Mouse (Mus musculus) C2C12 (cell line): ENCODE measurements around the gene Crlf2. TPM values are rescaled to one million over a fixed set of nuclear protein-coding genes. Genes with fewer than 3 reads are reported as not detected.

Experiments used
- H3K27me3 ChIP-seq: one replicate; pipeline ENCODE4 v1.6.1; 2011; ENCODE audit not compliant: control insufficient read depth, insufficient read depth, insufficient read length
- H3K36me3 ChIP-seq: one replicate; pipeline ENCODE4 v1.6.1; 2011; ENCODE audit not compliant: control insufficient read depth, insufficient read depth
- H3K4me3 ChIP-seq: one replicate; pipeline ENCODE4 v1.5.1; 2011; ENCODE audit warnings: mild to moderate bottlenecking, control low read depth; ENCODE audit not compliant: poor library complexity, insufficient read depth, severe bottlenecking
- H3K79me2 ChIP-seq: one replicate; pipeline ENCODE4 v1.6.1; 2011; ENCODE audit not compliant: control insufficient read depth, insufficient read depth
- H3K79me3 ChIP-seq: one replicate; pipeline ENCODE4 v1.6.1; 2011; ENCODE audit warnings: low read depth, control low read depth
- H3ac ChIP-seq: one replicate; pipeline ENCODE3; 2011; ENCODE audit warnings: low read depth; ENCODE audit not compliant: control insufficient read depth, insufficient read length
- CEBPB ChIP-seq: IDR thresholded peaks from one replicate; pipeline ENCODE4 v1.6.1; 2011; ENCODE audit warnings: low read depth, mild to moderate bottlenecking, control low read depth, moderate library complexity
- CTCF ChIP-seq: IDR thresholded peaks from one replicate; pipeline ENCODE4 v1.5.1; 2011; ENCODE audit not compliant: control insufficient read depth, insufficient read depth, insufficient read length
- FOSL1 ChIP-seq: IDR thresholded peaks from one replicate; pipeline ENCODE4 v1.8.0; 2011; ENCODE audit warnings: mild to moderate bottlenecking, low read length; ENCODE audit not compliant: poor library complexity, insufficient read depth, severe bottlenecking
- MAX ChIP-seq: IDR thresholded peaks from one replicate; pipeline ENCODE4 v1.6.1; 2011; ENCODE audit warnings: mild to moderate bottlenecking, control low read depth
- MYOD1 ChIP-seq: IDR thresholded peaks from one replicate; pipeline ENCODE4 v1.6.1; 2011; ENCODE audit warnings: low read depth; ENCODE audit not compliant: control insufficient read depth, insufficient read length
- MYOG ChIP-seq: IDR thresholded peaks from one replicate; pipeline ENCODE4 v1.6.1; 2011; ENCODE audit not compliant: control insufficient read depth, insufficient read length; ENCODE audit errors: extremely low read depth
- USF1 ChIP-seq: IDR thresholded peaks from one replicate; pipeline ENCODE4 v1.6.1; 2011; ENCODE audit warnings: low read depth, mild to moderate bottlenecking, control low read depth, moderate library complexity
- polyA plus RNA-seq: library from polyadenylated mRNA; unstranded; fragments of >200 nt; fragmentation: generic; extraction: Trizol; gene quantifications from one replicate; pipeline ENCODE4 v1.2.1, GENCODE M21; 2012; ENCODE audit warnings: missing spikeins

Gene Crlf2
- polyA plus RNA-seq, 1 experiment: 8.3 TPM

- no peaks in the 10 kb centered on the region for H3K79me3 ChIP-seq
- no peaks in the 10 kb centered on the region for H3K27me3 ChIP-seq
- TF ChIP-seq CTCF: no peak
- no peak for TF ChIP-seq MYOG
- no peak for TF ChIP-seq MYOD1
- no peak for TF ChIP-seq CEBPB
- TF ChIP-seq MAX: no peak
- H3K36me3 ChIP-seq: no peaks in the 10 kb centered on the region
- H3K4me3 ChIP-seq: peak overlapping the region; percentile 14
- H3ac ChIP-seq: no peak overlapping the region
- no peaks in the 10 kb centered on the region for H3K79me2 ChIP-seq
Observed at GRCm38 (mm10) chr5:109558123-109558403, 730 bp downstream of the Crlf2 start.

DNA sequence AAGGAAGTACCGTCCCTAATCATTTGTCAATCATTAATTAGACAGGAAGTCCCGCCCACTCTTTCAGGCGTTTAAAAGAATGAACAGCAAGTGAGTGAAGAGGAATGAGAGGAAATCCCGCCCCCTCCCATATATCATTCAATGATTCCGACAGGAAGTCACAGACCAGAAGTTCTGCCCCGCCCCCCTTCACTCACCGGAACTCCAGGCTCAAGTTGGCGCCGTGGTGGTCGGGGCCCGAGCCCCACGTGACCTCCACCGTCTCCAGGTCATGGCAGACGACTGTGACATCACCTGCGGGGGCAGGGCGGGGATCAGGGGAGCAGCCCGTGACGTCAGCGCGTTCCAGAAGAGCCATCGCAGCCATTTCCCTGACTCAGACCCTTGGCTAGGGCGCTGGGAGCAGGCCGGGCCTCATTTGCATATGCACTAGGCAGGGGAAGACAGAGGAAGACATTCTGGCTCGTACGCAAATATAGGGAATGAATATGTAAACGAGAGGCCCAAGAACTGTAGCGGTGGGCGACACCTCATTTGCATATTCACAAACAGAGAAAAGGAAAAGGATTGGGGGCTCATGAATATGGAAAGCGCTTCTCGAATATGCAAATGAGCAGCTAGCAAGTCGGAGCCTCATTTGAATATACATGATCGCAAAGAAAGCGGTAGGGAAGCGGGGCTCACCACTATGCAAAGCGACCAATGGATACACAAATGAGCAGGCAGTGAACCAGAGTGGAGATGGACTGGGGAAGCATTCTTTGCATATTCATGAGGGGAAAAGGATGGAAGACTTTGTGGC is 1.3 kb downstream of the Crlf2 start:
- no peak overlapping the region for H3ac ChIP-seq
- no peaks in the 10 kb centered on the region for H3K79me2 ChIP-seq
- H3K36me3 ChIP-seq: no peaks in the 10 kb centered on the region
- no peaks in the 10 kb centered on the region for H3K27me3 ChIP-seq
- TF ChIP-seq FOSL1 (no peak), MYOG (no peak), MYOD1 (no peak), CTCF (no peak), MAX (no peak), CEBPB (no peak), USF1 (peak; percentile 87)
- H3K79me3 ChIP-seq: no peaks in the 10 kb centered on the region
- peak overlapping the region; percentile 14 for H3K4me3 ChIP-seq

DNA sequence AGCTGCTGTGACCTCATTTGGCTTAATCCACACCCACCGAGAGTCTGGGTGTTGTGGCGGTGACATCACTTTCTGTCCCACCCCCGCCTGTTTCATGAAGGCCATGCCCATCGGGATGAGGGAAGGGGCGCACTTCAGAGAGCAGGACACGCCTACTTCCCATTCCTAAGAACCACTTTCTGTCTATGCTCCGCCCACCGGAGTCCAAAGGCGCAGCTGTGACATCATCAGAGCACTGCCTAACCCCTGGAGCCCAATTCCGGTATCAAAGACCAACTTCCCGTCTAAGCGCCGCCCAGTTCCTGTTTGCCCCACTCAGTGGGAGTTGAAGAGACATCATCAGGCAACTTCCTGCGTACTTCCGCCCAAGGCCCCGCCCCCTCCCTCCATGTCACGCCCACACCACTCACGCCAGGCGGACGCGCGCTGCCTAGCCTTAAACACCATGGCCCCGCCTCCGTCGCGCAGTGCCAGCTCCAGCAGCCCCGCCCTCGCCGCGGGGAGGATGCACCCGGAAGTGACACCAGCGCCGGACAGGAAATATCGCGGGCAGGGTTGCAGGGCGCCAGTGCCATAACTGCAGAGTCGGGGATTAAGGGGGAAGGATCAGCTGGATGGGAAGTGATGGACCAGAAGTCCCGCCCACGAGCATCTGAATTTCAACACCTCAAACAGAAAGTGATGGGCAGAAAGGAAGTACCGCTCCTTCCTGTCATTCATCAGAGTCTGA is 2.0 kb downstream of the Crlf2 start:
- no peaks in the 10 kb centered on the region for H3K27me3 ChIP-seq
- TF ChIP-seq CTCF: no peak
- H3K4me3 ChIP-seq: no peak overlapping the region
- H3K79me2 ChIP-seq: no peaks in the 10 kb centered on the region
- H3ac ChIP-seq: no peak overlapping the region
- H3K36me3 ChIP-seq: no peaks in the 10 kb centered on the region
- H3K79me3 ChIP-seq: no peaks in the 10 kb centered on the region

DNA sequence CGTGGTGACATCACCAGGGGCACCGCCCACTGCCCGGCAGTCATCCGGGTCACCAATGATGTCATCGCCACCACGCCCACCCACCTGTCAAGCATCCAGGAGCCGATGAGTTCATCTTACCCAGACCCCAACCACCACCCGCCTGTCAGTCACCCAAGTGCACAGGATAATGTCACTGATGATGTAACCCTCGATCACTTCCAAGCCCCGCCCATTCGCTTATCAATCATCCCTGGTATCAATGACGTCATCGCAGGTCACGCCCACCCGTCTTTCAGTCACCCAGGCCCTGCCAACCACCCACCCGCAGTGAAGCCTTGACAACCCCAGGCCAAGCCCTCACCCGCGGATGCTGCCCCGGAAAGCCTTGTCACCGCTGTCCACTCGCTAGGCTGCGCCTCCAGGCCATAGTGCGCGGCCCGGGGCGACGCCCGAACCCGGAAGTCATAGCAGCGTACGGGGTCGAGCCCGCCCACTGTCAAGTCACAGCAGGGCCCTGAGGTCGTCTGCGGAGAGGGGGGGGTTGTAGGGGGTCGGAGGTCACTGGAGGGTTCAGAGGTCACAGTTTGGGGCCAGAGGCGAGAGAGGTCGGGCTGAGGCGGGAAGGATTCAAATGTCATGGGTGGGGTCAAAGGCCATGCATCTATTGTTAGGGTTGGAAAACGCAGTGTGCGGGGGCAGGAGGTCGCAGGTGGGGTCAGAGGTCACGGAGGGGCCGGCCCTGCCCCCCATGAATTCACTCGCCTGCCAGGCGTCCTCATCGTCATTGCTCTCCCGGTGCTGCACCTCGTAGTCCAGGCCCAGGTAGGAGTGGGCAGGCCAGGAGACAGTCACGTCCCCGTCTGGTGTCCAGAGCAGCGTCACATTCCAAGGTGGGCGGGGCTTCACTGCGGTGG is 2.9 kb downstream of the Crlf2 start:
- Histone ChIP-seq H3K36me3 (no peaks in the 10 kb centered on the region), H3ac (no peak overlapping the region), H3K79me2 (no peaks in the 10 kb centered on the region), H3K27me3 (no peaks in the 10 kb centered on the region), H3K4me3 (no peak overlapping the region), H3K79me3 (no peaks in the 10 kb centered on the region)
- TF ChIP-seq FOSL1 (no peak), USF1 (no peak), MYOD1 (no peak), CTCF (no peak), CEBPB (no peak)

GRCm38 (mm10) chr5:109555236-109555675 is 3.5 kb downstream of the Crlf2 start:
- H3K4me3 ChIP-seq: no peak overlapping the region
- H3ac ChIP-seq: no peak overlapping the region
- H3K79me2 ChIP-seq: no peaks in the 10 kb centered on the region
- H3K27me3 ChIP-seq: no peaks in the 10 kb centered on the region
- H3K36me3 ChIP-seq: no peaks in the 10 kb centered on the region
- H3K79me3 ChIP-seq: no peaks in the 10 kb centered on the region
- no peak for TF ChIP-seq MAX
- TF ChIP-seq USF1: no peak
- TF ChIP-seq CTCF: no peak
- TF ChIP-seq FOSL1: no peak
- TF ChIP-seq MYOD1: no peak
- TF ChIP-seq MYOG: no peak
- TF ChIP-seq CEBPB: no peak
